ENCODE assay signal across 8 mouse cellular contexts in genomic region chr17:29095201-29095733, GRCm38 (mm10). TPM values are rescaled to one million over a fixed set of nuclear protein-coding genes. Genes with fewer than 3 reads are reported as not detected.
DNase-seq lines count a peak whose midpoint lies in the region; ATAC-seq and TF ChIP-seq lines count a peak whose summit lies in the region.

No protein-coding gene starts in this region.

- ATAC-seq in forebrain, embryonic 11.5 days (replicated peaks; ENCODE audit: low FRiP score) = peak; percentile 74
- peak; percentile 75 for ATAC-seq in heart, embryonic 16.5 days (replicated peaks; ENCODE audit: extremely low read depth, insufficient read depth, low FRiP score)
- ATAC-seq in liver, embryonic 14.5 days (ENCODE audit: insufficient read depth) = peak; percentile 77
- ATAC-seq in stomach, embryonic 15.5 days (ENCODE audit: insufficient read depth, low FRiP score, low read depth) = peak; percentile 73

- peak overlapping the region; percentile 71; the same call in 1 of the 2 replicates for H3K4me2 ChIP-seq in CH12.LX (ENCODE audit: insufficient read depth, low read depth, poor library complexity, severe bottlenecking)
- peak overlapping the region; percentile 70 for H3K4me2 ChIP-seq in forebrain, embryonic 11.5 days (ENCODE audit: low read depth, low read length, severe bottlenecking)
- H3K4me2 ChIP-seq in heart, embryonic 16.5 days (ENCODE audit: low read depth, low read length) = peak overlapping the region; percentile 94
- peak overlapping the region; percentile 65 for H3K4me2 ChIP-seq in liver, embryonic 14.5 days (ENCODE audit: low read depth)
- peak overlapping the region; percentile 93 for H3K4me2 ChIP-seq in stomach, embryonic 15.5 days

- TF ChIP-seq POLR2A in CH12.LX (IDR thresholded peaks at IDR 0.05; ENCODE audit: low read depth, low read length) = peak; percentile 64

- peaks cover 7 to 50% of the 10 kb centered on the region in 2 experiments; a peak in 3 of 4 replicates for H3K4me1 ChIP-seq in CH12.LX (ENCODE audit: control insufficient read depth in 1 of 2, insufficient read depth in 2 of 2)
- peaks cover 13% of the 10 kb centered on the region; the same call in 1 of the 2 replicates for H3K4me1 ChIP-seq in forebrain, embryonic 11.5 days (replicated peaks; ENCODE audit: control insufficient read depth, insufficient read depth, low read length)
- peaks cover 11% of the 10 kb centered on the region for H3K4me1 ChIP-seq in heart, embryonic 16.5 days (ENCODE audit: control insufficient read depth, insufficient read depth, low read length)
- H3K4me1 ChIP-seq in liver, embryonic 14.5 days (replicated peaks; ENCODE audit: control insufficient read depth in 2 of 2, insufficient read depth in 2 of 2, low read length in 1 of 2) = peaks cover 1 to 4% of the 10 kb centered on the region in 2 experiments; a peak in 2 of 4 replicates
- peaks cover 28% of the 10 kb centered on the region for H3K4me1 ChIP-seq in stomach, embryonic 15.5 days

- H3K79me2 ChIP-seq in CH12.LX (replicated peaks; ENCODE audit: control insufficient read depth, extremely low read depth, insufficient read depth, poor library complexity, severe bottlenecking) = peaks cover 53% of the 10 kb centered on the region

- TF ChIP-seq CTCF in CH12.LX (conservative IDR thresholded peaks at IDR 0.05 in 1 of 2, IDR thresholded peaks at IDR 0.05 in 1 of 2; ENCODE audit: low read depth in 2 of 2, low read length in 2 of 2) = peak; percentile 42 to 98
- peak; percentile 98 for TF ChIP-seq CTCF in liver, embryonic 14.5 days (IDR thresholded peaks at IDR 0.05; ENCODE audit: low read depth)

- H3K4me3 ChIP-seq in CH12.LX (replicated peaks in 1 of 3; ENCODE audit: low read depth in 2 of 3, low read length in 2 of 3, poor library complexity in 1 of 3) = peak overlapping the region; percentile 70 to 84 (median 77)
- H3K4me3 ChIP-seq in forebrain, embryonic 11.5 days (ENCODE audit: low read depth, low read length) = peak overlapping the region; percentile 43
- H3K4me3 ChIP-seq in heart, embryonic 16.5 days (ENCODE audit: low read length) = peak overlapping the region; percentile 74
- peak overlapping the region; percentile 54 to 58 for H3K4me3 ChIP-seq in liver, embryonic 14.5 days (ENCODE audit: insufficient read depth in 1 of 2, low read depth in 2 of 2, low read length in 2 of 2)
- peak overlapping the region; percentile 57 for H3K4me3 ChIP-seq in stomach, embryonic 15.5 days (replicated peaks)

- in situ Hi-C loops in CH12.LX (cut with MboI; ENCODE audit: low pct_ligation_motif_present, low pct_unique_long_range_greater_than_20kb, low sequenced_read_pairs) = loop anchor here (5.0 kb wide), 1 partner anchor 72 kb away; no protein-coding TSS in a partner anchor

- dilution Hi-C loops in CH12.LX (cut with MboI; ENCODE audit: extremely low pct_ligation_motif_present, extremely low pct_unique_long_range_greater_than_20kb, low sequenced_read_pairs) = no loop called here

- peak; percentile 93 for DNase-seq in CH12.LX (ENCODE audit: extremely low read depth)
- peak; percentile 88 for DNase-seq in c-Kit-positive CD71-positive TER-119-negative erythroid progenitor cells, embryonic 14.5 days (ENCODE audit: low read depth)
- peak; percentile 97 for DNase-seq in forebrain, embryonic 11.5 days (ENCODE audit: low spot score)
- DNase-seq in kidney, postnatal 36 days = peak; percentile 96
- peak; percentile 65 to 75 (median 73) for DNase-seq in liver, embryonic 14.5 days (ENCODE audit: low read depth in 3 of 3, low spot score in 3 of 3)
- DNase-seq in neural tube, embryonic 10.5 days (ENCODE audit: extremely low spot score, low spot score) = peak; percentile 93

- H3K9ac ChIP-seq in CH12.LX (ENCODE audit: insufficient read depth, low read depth) = peak overlapping the region; percentile 89
- peak overlapping the region; percentile 58 for H3K9ac ChIP-seq in forebrain, embryonic 11.5 days (ENCODE audit: low read length)
- H3K9ac ChIP-seq in heart, embryonic 16.5 days (ENCODE audit: low read length) = peak overlapping the region; percentile 86
- H3K9ac ChIP-seq in liver, embryonic 14.5 days (replicated peaks) = peak overlapping the region; percentile 40
- H3K9ac ChIP-seq in stomach, embryonic 15.5 days = peak overlapping the region; percentile 45; the same call in 1 of the 2 replicates

- TF ChIP-seq RAD21 in CH12.LX (IDR thresholded peaks at IDR 0.05; ENCODE audit: low read depth, low read length) = peak; percentile 95

- WGBS in forebrain, embryonic 11.5 days = under 1% methylated on average over 44 of the region's 44 CpGs
- WGBS in heart, embryonic 16.5 days = under 1% methylated on average over 44 of the region's 44 CpGs
- under 1% methylated on average over 44 of the region's 44 CpGs for WGBS in liver, embryonic 14.5 days (ENCODE audit: insufficient replicate concordance)
- WGBS in stomach, embryonic 15.5 days = under 1% methylated on average over 44 of the region's 44 CpGs

- H3K36me3 ChIP-seq in CH12.LX (replicated peaks in 1 of 2; ENCODE audit: control insufficient read depth in 1 of 2, insufficient read depth in 1 of 2, low read length in 1 of 2) = peaks cover 38 to 46% of the 10 kb centered on the region in 2 experiments
- no peaks in the 10 kb centered on the region for H3K36me3 ChIP-seq in forebrain, embryonic 11.5 days (ENCODE audit: control insufficient read depth, insufficient read depth, low read length)
- H3K36me3 ChIP-seq in heart, embryonic 16.5 days (ENCODE audit: control insufficient read depth, insufficient read depth) = peaks cover 11% of the 10 kb centered on the region
- no peaks in the 10 kb centered on the region for H3K36me3 ChIP-seq in liver, embryonic 14.5 days (replicated peaks; ENCODE audit: control insufficient read depth, insufficient read depth, low read depth)
- H3K36me3 ChIP-seq in stomach, embryonic 15.5 days = peaks cover 6% of the 10 kb centered on the region; the same call in 1 of the 2 replicates

- H3K27ac ChIP-seq in CH12.LX (ENCODE audit: insufficient read depth, low read depth) = peak overlapping the region; percentile 73
- H3K27ac ChIP-seq in forebrain, embryonic 11.5 days (ENCODE audit: low read depth, low read length) = no peak overlapping the region
- peak overlapping the region; percentile 83 for H3K27ac ChIP-seq in heart, embryonic 16.5 days (ENCODE audit: low read length)
- no peak overlapping the region for H3K27ac ChIP-seq in liver, embryonic 14.5 days
- H3K27ac ChIP-seq in stomach, embryonic 15.5 days = peak overlapping the region; percentile 76

- TF ChIP-seq EP300 in CH12.LX (IDR thresholded peaks at IDR 0.05; ENCODE audit: low read length) = no peak; the same call in 1 of the 2 replicates
- no peak for TF ChIP-seq EP300 in liver, embryonic 14.5 days (IDR thresholded peaks at IDR 0.05; ENCODE audit: low read depth)

- H3K9me3 ChIP-seq in CH12.LX (replicated peaks; ENCODE audit: low read length) = no peaks in the 10 kb centered on the region
- H3K9me3 ChIP-seq in forebrain, embryonic 11.5 days (ENCODE audit: control insufficient read depth, low read length) = no peaks in the 10 kb centered on the region
- H3K9me3 ChIP-seq in heart, embryonic 16.5 days (replicated peaks; ENCODE audit: control insufficient read depth, low read length) = no peaks in the 10 kb centered on the region
- H3K9me3 ChIP-seq in liver, embryonic 14.5 days (ENCODE audit: control insufficient read depth, low read length) = no peaks in the 10 kb centered on the region
- no peaks in the 10 kb centered on the region for H3K9me3 ChIP-seq in stomach, embryonic 15.5 days

- no peaks in the 10 kb centered on the region for H3K27me3 ChIP-seq in CH12.LX (replicated peaks)
- peaks cover 26% of the 10 kb centered on the region for H3K27me3 ChIP-seq in forebrain, embryonic 11.5 days (ENCODE audit: control insufficient read depth, insufficient read depth, low read length)
- H3K27me3 ChIP-seq in heart, embryonic 16.5 days (ENCODE audit: control insufficient read depth, insufficient read depth, low read length) = peaks cover 12% of the 10 kb centered on the region
- H3K27me3 ChIP-seq in liver, embryonic 14.5 days (ENCODE audit: control insufficient read depth, insufficient read depth, low read length) = peaks cover 30% of the 10 kb centered on the region
- peaks cover 8% of the 10 kb centered on the region for H3K27me3 ChIP-seq in stomach, embryonic 15.5 days (replicated peaks)

TF ChIP-seq in CH12.LX, 34 proteins besides CTCF, POLR2A, EP300 and RAD21 (continues in another document):
- TF ChIP-seq PAX5 (IDR thresholded peaks at IDR 0.05; ENCODE audit: low read length) (no peak), MEF2A (IDR thresholded peaks at IDR 0.05; ENCODE audit: borderline replicate concordance, low read depth, low read length) (peak; percentile 68), KAT2A (IDR thresholded peaks at IDR 0.05; ENCODE audit: insufficient replicate concordance, low read length) (0 out of 2 replicates have a peak, but pooled peaks have one; percentile 61), JUND (conservative IDR thresholded peaks at IDR 0.05; ENCODE audit: low read depth, low read length) (no peak), UBTF (IDR thresholded peaks at IDR 0.05; ENCODE audit: low read depth, low read length) (peak; percentile 77; the same call in 1 of the 2 replicates), MAZ (IDR thresholded peaks at IDR 0.05; ENCODE audit: low read depth, low read length) (no peak; the same call in 1 of the 2 replicates), HCFC1 (IDR thresholded peaks at IDR 0.05; ENCODE audit: low read depth, low read length) (peak; percentile 41; the same call in 1 of the 2 replicates)

RNA-seq across cellular contexts. Expression of gene Cdkn1a, which starts 4.5 kb away (rescaled TPM):
- total RNA-seq in CH12.LX (2012; rRNA removed) (25.3 and 37.5 TPM in 2 replicates), CH12.LX (2014; rRNA removed) (9.1 and 10.6 TPM in 2 replicates)
- 55.0 and 59.1 TPM in 2 replicates for polyA plus RNA-seq in CH12.LX (2012; ENCODE audit: insufficient read length, low read depth)
- polyA plus RNA-seq in forebrain, embryonic 11.5 days (2014; fragmentation: Nextera tagmentation; extraction: Ambion mirVana) = 27.3 and 33.1 TPM in 2 replicates
- 70.1 and 70.7 TPM in 2 replicates for polyA plus RNA-seq in heart, embryonic 16.5 days (2015; fragmentation: Nextera tagmentation; extraction: Ambion mirVana)
- polyA plus RNA-seq in liver, embryonic 14.5 days (2012; rRNA removed) = 2.6 and 3.0 TPM in 2 replicates
- 6.5 and 7.0 TPM in 2 replicates for polyA plus RNA-seq in liver, embryonic 14.5 days (2014; fragmentation: Nextera tagmentation; extraction: Ambion mirVana)
- polyA plus RNA-seq in stomach, embryonic 15.5 days (2015; fragmentation: Nextera tagmentation; extraction: Ambion mirVana) = 89.7 and 102 TPM in 2 replicates

RNA-seq across cellular contexts. Expression of gene Rab44, which starts 18.7 kb away (rescaled TPM):
- total RNA-seq in CH12.LX (2012; rRNA removed) (0.17 and 0.34 TPM in 2 replicates), CH12.LX (2014; rRNA removed) (0.12 TPM in 1 of 2 replicates, not detected in the other)
- polyA plus RNA-seq in CH12.LX (2012; ENCODE audit: insufficient read length, low read depth) = 0.30 TPM in 1 of 2 replicates, not detected in the other
- polyA plus RNA-seq in forebrain, embryonic 11.5 days (2014; fragmentation: Nextera tagmentation; extraction: Ambion mirVana) = 0.08 TPM in 1 of 2 replicates, not detected in the other
- polyA plus RNA-seq in heart, embryonic 16.5 days (2015; fragmentation: Nextera tagmentation; extraction: Ambion mirVana) = 2.2 and 4.4 TPM in 2 replicates
- polyA plus RNA-seq in liver, embryonic 14.5 days (2012; rRNA removed) = 11.5 and 12.8 TPM in 2 replicates
- 3.7 and 4.1 TPM in 2 replicates for polyA plus RNA-seq in liver, embryonic 14.5 days (2014; fragmentation: Nextera tagmentation; extraction: Ambion mirVana)
- polyA plus RNA-seq in stomach, embryonic 15.5 days (2015; fragmentation: Nextera tagmentation; extraction: Ambion mirVana) = 1.5 and 2.3 TPM in 2 replicates

Comparison
In these comparisons a context has a peak if more than half of its experiments do, and no peak if none do; other contexts are left out.
1. H3K27ac ChIP-seq: peak in CH12.LX (single experiment), heart, embryonic 16.5 days (single experiment) and stomach, embryonic 15.5 days (single experiment); none in forebrain, embryonic 11.5 days (single experiment) and liver, embryonic 14.5 days (single experiment).
2. Peak in every context shown above with its lines, with median percentiles within 50 percentile points of each other: DNase-seq, H3K4me2 ChIP-seq, H3K4me3 ChIP-seq, H3K9ac ChIP-seq and ATAC-seq.